Mouse (Mus musculus) lung, embryonic 14.5 days (tissue): ENCODE data around the gene Skil. TPM values are rescaled to one million over a fixed set of nuclear protein-coding genes. Genes with fewer than 3 reads are reported as not detected.

Experiments
- ATAC-seq: fragments of 200-750 bp; cut with Nextera tagmentation; 2 replicates; pipeline ENCODE4 v1.8.0; 2017; ENCODE audit warnings: mild to moderate bottlenecking, moderate TSS enrichment, moderate library complexity; ENCODE audit not compliant: insufficient read depth
- DNase-seq: peaks from one replicate; pipeline ENCODE4 v3.0.0-alpha.2; 2015
- H3K27ac ChIP-seq: fragments of 300-500 bp; sonication (generic); 2 replicates; pipeline ENCODE4 v1.5.1; 2014; ENCODE audit warnings: low read depth, mild to moderate bottlenecking, moderate library complexity
- H3K27me3 ChIP-seq: fragments of 300-500 bp; sonication (generic); 2 replicates; pipeline ENCODE4 v1.6.1; 2014; ENCODE audit warnings: low read length, control low read depth; ENCODE audit not compliant: insufficient read depth
- H3K36me3 ChIP-seq: fragments of 300-500 bp; sonication (generic); 2 replicates; pipeline ENCODE4 v1.6.1; 2014; ENCODE audit warnings: control low read depth; ENCODE audit not compliant: insufficient read depth
- H3K4me1 ChIP-seq: fragments of 300-500 bp; sonication (generic); 2 replicates; pipeline ENCODE4 v1.6.1; 2014; ENCODE audit warnings: antibody characterized with exemption, control low read depth; ENCODE audit not compliant: insufficient read depth
- H3K4me2 ChIP-seq: fragments of 300-500 bp; sonication (generic); 2 replicates; pipeline ENCODE4 v1.6.1; 2014; ENCODE audit warnings: mild to moderate bottlenecking
- H3K4me3 ChIP-seq: fragments of 300-500 bp; sonication (generic); 2 replicates; pipeline ENCODE4 v1.5.1; 2014; ENCODE audit warnings: low read depth, low read length
- H3K9ac ChIP-seq: fragments of 300-500 bp; sonication (generic); 2 replicates; pipeline ENCODE4 v1.6.1; 2014
- H3K9me3 ChIP-seq: fragments of 300-500 bp; sonication (generic); 2 replicates; pipeline ENCODE4 v1.6.1; 2016; ENCODE audit warnings: low read depth, low read length, control low read depth
- CTCF ChIP-seq: IDR thresholded peaks from 2 replicates; pipeline ENCODE4 v1.5.1; 2016; ENCODE audit warnings: antibody characterized with exemption, low read depth
- WGBS: fragments of 180-500 bp; shearing (Covaris S2); extraction: QIAGEN DNeasy Blood & Tissue Kit; methylation state at CpG from one replicate; pipeline ENCODE4 v1.1.7; 2014; 5-methylcytosine and 5-hydroxymethylcytosine counted together
- polyA plus RNA-seq: library from polyadenylated mRNA; unstranded; fragments of >200 nt; fragmentation: Nextera tagmentation; extraction: Ambion mirVana; gene quantifications from 2 replicates; pipeline ENCODE4 v1.2.1, GENCODE M21; 2014

The Skil gene
- polyA plus RNA-seq, 1 experiment from 2014 or later: 24.0 TPM

GRCm38 (mm10) chr3:31083507-31084245 is 11.2 kb upstream of the Skil start:
- DNase-seq (peak; percentile 84), ATAC-seq (peak; percentile 74)
- no peak for TF ChIP-seq CTCF
- H3K4me2 ChIP-seq: peak overlapping the region; percentile 47
- no peaks in the 10 kb centered on the region for H3K9me3 ChIP-seq
- no peaks in the 10 kb centered on the region for H3K27me3 ChIP-seq
- peaks cover 6% of the 10 kb centered on the region; the same call in 1 of the 2 replicates for H3K4me1 ChIP-seq
- H3K36me3 ChIP-seq: no peaks in the 10 kb centered on the region
- H3K9ac ChIP-seq: no peak overlapping the region
- no peak overlapping the region for H3K4me3 ChIP-seq
- H3K27ac ChIP-seq: no peak overlapping the region
- 18% methylated on average over 12 of the region's 12 CpGs for WGBS

GRCm38 (mm10) chr3:31085000-31085399 is 9.9 kb upstream of the Skil start:
- Histone ChIP-seq H3K4me3 (no peak overlapping the region), H3K27ac (no peak overlapping the region), H3K4me2 (no peak overlapping the region), H3K9me3 (no peaks in the 10 kb centered on the region), H3K9ac (no peak overlapping the region), H3K36me3 (no peaks in the 10 kb centered on the region), H3K27me3 (no peaks in the 10 kb centered on the region), H3K4me1 (peaks cover 6% of the 10 kb centered on the region; the same call in 1 of the 2 replicates)
- ATAC-seq: no peak
- 69% methylated on average over 3 of the region's 3 CpGs for WGBS
- no peak for TF ChIP-seq CTCF
- DNase-seq: no peak

GRCm38 (mm10) chr3:31088789-31089775 is 5.8 kb upstream of the Skil start:
- no peak overlapping the region for H3K4me2 ChIP-seq
- H3K9me3 ChIP-seq: no peaks in the 10 kb centered on the region
- WGBS: 44% methylated on average over 10 of the region's 10 CpGs
- no peak overlapping the region for H3K27ac ChIP-seq
- peaks cover 5% of the 10 kb centered on the region; the same call in 1 of the 2 replicates for H3K4me1 ChIP-seq
- no peaks in the 10 kb centered on the region for H3K36me3 ChIP-seq
- H3K27me3 ChIP-seq: no peaks in the 10 kb centered on the region
- ATAC-seq (no peak), DNase-seq (no peak)
- H3K4me3 ChIP-seq: no peak overlapping the region
- no peak for TF ChIP-seq CTCF
- H3K9ac ChIP-seq: no peak overlapping the region

DNA sequence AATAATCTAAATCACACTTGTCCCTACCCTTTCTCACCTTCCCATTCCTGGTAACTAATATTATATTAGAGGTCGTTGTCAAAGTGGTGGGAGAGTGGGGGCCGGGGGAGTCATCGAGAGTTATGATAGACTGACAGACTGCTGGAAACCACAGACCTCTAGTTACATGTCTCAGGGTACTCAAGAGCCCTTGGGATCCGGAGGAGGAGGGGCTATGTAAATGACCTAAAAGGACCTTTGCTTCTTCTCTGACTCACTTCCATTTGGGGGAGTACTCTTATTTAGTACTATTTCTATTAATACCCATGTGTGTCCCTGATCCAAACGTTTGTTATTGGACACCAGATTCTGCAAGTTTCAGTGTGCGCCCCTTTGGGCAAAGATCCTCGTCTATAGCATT is 4.9 kb upstream of the Skil start:
- DNase-seq (no peak), ATAC-seq (no peak)
- Histone ChIP-seq H3K27me3 (no peaks in the 10 kb centered on the region), H3K9ac (no peak overlapping the region), H3K4me1 (peaks cover 5% of the 10 kb centered on the region; the same call in 1 of the 2 replicates), H3K9me3 (no peaks in the 10 kb centered on the region), H3K4me2 (no peak overlapping the region), H3K36me3 (no peaks in the 10 kb centered on the region), H3K4me3 (no peak overlapping the region), H3K27ac (no peak overlapping the region)
- TF ChIP-seq CTCF: no peak
- 51% methylated on average over 7 of the region's 7 CpGs for WGBS

- no peaks in the 10 kb centered on the region for H3K27me3 ChIP-seq
- peaks cover 7% of the 10 kb centered on the region; the same call in 1 of the 2 replicates for H3K36me3 ChIP-seq
- TF ChIP-seq CTCF: no peak
- DNase-seq (peak; percentile 54), ATAC-seq (no peak)
- H3K4me1 ChIP-seq: peaks cover 15% of the 10 kb centered on the region
- H3K9ac ChIP-seq: peak overlapping the region; percentile 38
- peak overlapping the region; percentile 99 for H3K27ac ChIP-seq
- peak overlapping the region; percentile 59 for H3K4me2 ChIP-seq
- peak overlapping the region; percentile 91 for H3K4me3 ChIP-seq
- no peaks in the 10 kb centered on the region for H3K9me3 ChIP-seq
- 3% methylated on average over 13 of the region's 13 CpGs for WGBS
Measured at GRCm38 (mm10) chr3:31093196-31093595, 1.7 kb upstream of the Skil start.

- H3K27me3 ChIP-seq: no peaks in the 10 kb centered on the region
- under 1% methylated on average over 41 of the region's 58 CpGs for WGBS
- peak overlapping the region; percentile 99 for H3K27ac ChIP-seq
- DNase-seq: peak; percentile 83
- no peak for TF ChIP-seq CTCF
- H3K9ac ChIP-seq: peak overlapping the region; percentile 94
- H3K9me3 ChIP-seq: no peaks in the 10 kb centered on the region
- peak overlapping the region; percentile 91 for H3K4me3 ChIP-seq
- peaks cover 15% of the 10 kb centered on the region for H3K4me1 ChIP-seq
- ATAC-seq: peak; percentile 61
- peak overlapping the region; percentile 59 for H3K4me2 ChIP-seq
- peaks cover 10% of the 10 kb centered on the region; the same call in 1 of the 2 replicates for H3K36me3 ChIP-seq
Measured at GRCm38 (mm10) chr3:31093627-31094351, 1.1 kb upstream of the Skil start.
